In the genomic region with DNA sequence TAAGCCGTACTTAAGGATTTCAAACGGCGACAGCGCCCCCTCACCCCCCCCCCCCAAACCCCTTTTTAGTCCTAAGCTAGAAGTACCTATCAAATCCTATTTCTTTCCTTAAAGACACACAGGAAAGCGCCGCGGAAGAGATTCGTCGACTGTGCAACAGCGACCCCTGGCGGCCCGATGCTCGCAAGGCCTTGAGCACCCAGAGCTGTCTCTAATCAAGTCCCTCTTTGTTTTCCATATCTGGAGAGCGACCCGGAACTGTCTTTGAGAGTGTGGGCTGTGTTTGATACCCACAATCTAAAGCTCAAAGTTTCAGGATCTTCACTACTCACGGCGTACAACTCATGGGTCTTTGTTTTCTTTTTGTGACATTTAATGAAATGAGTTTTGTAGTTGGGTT, we compare ENCODE assay signal across 9 mouse cellular contexts.
A peak's percentile ranks its signal among the peaks of the same experiment; 100 is the strongest.
DNase-seq lines count a peak whose midpoint lies in the region; ATAC-seq and TF ChIP-seq lines count a peak whose summit lies in the region.
"Had no signal": no experiment of that assay in that cellular context is flagged by ENCODE, and none has a peak within 500 bp of the region (broad histone marks: within the 10 kb centered on the region; RNA-seq: fewer than 3 reads in every experiment).

No protein-coding gene starts in this region.

- TF ChIP-seq POLR2A in bone marrow, adult 2 months (IDR thresholded peaks at IDR 0.05; ENCODE audit: borderline replicate concordance, control insufficient read depth, low read depth, low read length), result no peak; the same call in 1 of the 2 replicates

- H3K4me2 ChIP-seq in embryonic facial prominence, embryonic 15.5 days (replicated peaks), result peak overlapping the region; percentile 58
- H3K4me2 ChIP-seq in kidney, embryonic 14.5 days (replicated peaks; ENCODE audit: low read depth, low read length), result peak overlapping the region; percentile 42
- peak overlapping the region; percentile 60 for H3K4me2 ChIP-seq in limb, embryonic 15.5 days

- H3K27ac ChIP-seq in bone marrow, adult 2 months (ENCODE audit: control insufficient read depth, insufficient read depth, low read depth, low read length, poor library complexity), result peak overlapping the region; percentile 81; the same call in 1 of the 2 replicates
- H3K27ac ChIP-seq in embryonic facial prominence, embryonic 15.5 days (replicated peaks), result peak overlapping the region; percentile 97
- peak overlapping the region; percentile 91 for H3K27ac ChIP-seq in kidney, embryonic 14.5 days (ENCODE audit: low read depth, low read length)
- H3K27ac ChIP-seq in limb, embryonic 15.5 days, result peak overlapping the region; percentile 98

- peak; percentile 91 for ATAC-seq in embryonic facial prominence, embryonic 15.5 days (ENCODE audit: insufficient number of reproducible peaks, low FRiP score, low TSS enrichment, low read depth)
- peak; percentile 95 for ATAC-seq in kidney, embryonic 14.5 days (ENCODE audit: low FRiP score, low TSS enrichment)
- ATAC-seq in limb, embryonic 15.5 days (ENCODE audit: insufficient number of reproducible peaks, low FRiP score, low TSS enrichment, low read depth), result peak; percentile 88

- H3K4me3 ChIP-seq in bone marrow, adult 2 months (replicated peaks; ENCODE audit: control insufficient read depth, low read depth, low read length), result no peak overlapping the region
- peak overlapping the region; percentile 50 for H3K4me3 ChIP-seq in embryonic facial prominence, embryonic 15.5 days (replicated peaks)
- H3K4me3 ChIP-seq in kidney, embryonic 14.5 days (ENCODE audit: low read length), result peak overlapping the region; percentile 33
- H3K4me3 ChIP-seq in limb, embryonic 15.5 days, result peak overlapping the region; percentile 48

- peak overlapping the region; percentile 36 for H3K9ac ChIP-seq in embryonic facial prominence, embryonic 15.5 days
- H3K9ac ChIP-seq in kidney, embryonic 14.5 days (ENCODE audit: low read depth, low read length), result peak overlapping the region; percentile 58; the same call in 1 of the 2 replicates
- H3K9ac ChIP-seq in limb, embryonic 15.5 days, result peak overlapping the region; percentile 42

- DNase-seq in 3T3-L1 (ENCODE audit: low read depth, low spot score), result peak; percentile 94
- DNase-seq in heart, adult 9 months (ENCODE audit: low spot score in 2 of 2), result peak; percentile 69 to 89
- DNase-seq in monocyte, adult 2 months (ENCODE audit: low read depth in 1 of 2, low spot score in 2 of 2), result peak; percentile 47 to 75
- peak; percentile 88 to 94 for DNase-seq in spleen, postnatal 36 days (ENCODE audit: low spot score in 2 of 2)

- TF ChIP-seq CTCF in bone marrow, adult 2 months (IDR thresholded peaks at IDR 0.05; ENCODE audit: control insufficient read depth, insufficient read depth, low read length), result peak; percentile 87

- no peaks in the 10 kb centered on the region for H3K4me1 ChIP-seq in bone marrow, adult 2 months (ENCODE audit: control insufficient read depth, insufficient read depth, low read length)
- peaks cover 11% of the 10 kb centered on the region; the same call in 1 of the 2 replicates for H3K4me1 ChIP-seq in embryonic facial prominence, embryonic 15.5 days
- no peaks in the 10 kb centered on the region for H3K4me1 ChIP-seq in kidney, embryonic 14.5 days (ENCODE audit: control insufficient read depth, insufficient read depth, low read length)
- H3K4me1 ChIP-seq in limb, embryonic 15.5 days, result peaks cover 8% of the 10 kb centered on the region; the same call in 1 of the 2 replicates

- no peaks in the 10 kb centered on the region for H3K36me3 ChIP-seq in embryonic facial prominence, embryonic 15.5 days
- no peaks in the 10 kb centered on the region for H3K36me3 ChIP-seq in kidney, embryonic 14.5 days (ENCODE audit: control insufficient read depth, insufficient read depth, low read length)
- no peaks in the 10 kb centered on the region for H3K36me3 ChIP-seq in limb, embryonic 15.5 days
- H3K36me3 ChIP-seq: G1E had no signal

- WGBS in bone marrow, adult 2 months, result under 1% methylated on average over 17 of the region's 17 CpGs
- under 1% methylated on average over 17 of the region's 17 CpGs for WGBS in embryonic facial prominence, embryonic 15.5 days
- WGBS in kidney, embryonic 14.5 days, result 1% methylated on average over 17 of the region's 17 CpGs
- WGBS in limb, embryonic 15.5 days, result 0% methylated on average over 17 of the region's 17 CpGs

- no peaks in the 10 kb centered on the region for H3K27me3 ChIP-seq in embryonic facial prominence, embryonic 15.5 days
- no peaks in the 10 kb centered on the region for H3K27me3 ChIP-seq in kidney, embryonic 14.5 days (ENCODE audit: control insufficient read depth, insufficient read depth, low read length)
- no peaks in the 10 kb centered on the region for H3K27me3 ChIP-seq in limb, embryonic 15.5 days

- no peaks in the 10 kb centered on the region for H3K9me3 ChIP-seq in embryonic facial prominence, embryonic 15.5 days (replicated peaks)
- H3K9me3 ChIP-seq in kidney, embryonic 14.5 days (ENCODE audit: control insufficient read depth, low read length), result no peaks in the 10 kb centered on the region
- no peaks in the 10 kb centered on the region for H3K9me3 ChIP-seq in limb, embryonic 15.5 days
